Mouse (Mus musculus): ENCODE results near the gene Cited4.

DNA sequence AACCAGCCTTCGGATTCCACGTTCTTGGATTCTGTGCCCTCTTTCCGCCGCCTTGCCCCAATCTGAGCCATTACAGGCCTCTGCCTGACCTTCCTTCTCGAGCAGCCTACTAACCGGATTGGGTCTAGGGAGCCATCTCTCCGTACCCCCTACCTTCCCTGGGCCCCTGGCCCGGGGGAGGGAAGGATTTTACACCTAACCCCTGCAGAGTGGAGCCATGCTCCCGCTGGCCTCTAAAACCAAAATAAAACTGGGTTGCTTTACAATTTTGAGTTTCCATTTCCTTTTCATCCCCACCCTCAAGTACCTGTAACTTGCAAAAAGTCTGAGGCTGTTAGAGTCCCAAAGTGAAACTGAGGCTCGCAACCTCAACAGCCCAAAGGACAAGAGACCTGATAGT, 1.2 kb downstream of the Cited4 start:
- no peak for TF ChIP-seq POLR2A (IDR thresholded peaks at IDR 0.05; ENCODE audit: insufficient read length, low read depth)
- no peak for TF ChIP-seq TCF12 (IDR thresholded peaks at IDR 0.05; ENCODE audit: insufficient read depth, poor library complexity, severe bottlenecking)
- TF ChIP-seq POLR2AphosphoS2 (IDR thresholded peaks at IDR 0.05; ENCODE audit: insufficient read length, low read depth): no peak
- no peak for TF ChIP-seq CEBPB (IDR thresholded peaks at IDR 0.05; ENCODE audit: insufficient read depth, poor library complexity, severe bottlenecking)
- no peak for TF ChIP-seq USF1 (IDR thresholded peaks at IDR 0.05; ENCODE audit: low read depth)
- TF ChIP-seq MYOG (IDR thresholded peaks at IDR 0.05; ENCODE audit: control insufficient read depth in 1 of 3, insufficient read depth in 1 of 3, insufficient read length in 2 of 3, low read depth in 2 of 3): no peak
- TF ChIP-seq SRF (IDR thresholded peaks at IDR 0.05; ENCODE audit: control insufficient read depth, insufficient read length, low read depth): no peak
- no peak for TF ChIP-seq TCF3 (IDR thresholded peaks at IDR 0.05; ENCODE audit: insufficient read length, low read depth)
- no peak for TF ChIP-seq REST (IDR thresholded peaks at IDR 0.05; ENCODE audit: insufficient read depth, insufficient read length)
- no peak for TF ChIP-seq MYOD1 (IDR thresholded peaks at IDR 0.05; ENCODE audit: control insufficient read depth in 1 of 3, insufficient read length in 2 of 3, low read depth in 2 of 3)
